Mouse (Mus musculus): ENCODE data around the gene Fam124b.

DNA sequence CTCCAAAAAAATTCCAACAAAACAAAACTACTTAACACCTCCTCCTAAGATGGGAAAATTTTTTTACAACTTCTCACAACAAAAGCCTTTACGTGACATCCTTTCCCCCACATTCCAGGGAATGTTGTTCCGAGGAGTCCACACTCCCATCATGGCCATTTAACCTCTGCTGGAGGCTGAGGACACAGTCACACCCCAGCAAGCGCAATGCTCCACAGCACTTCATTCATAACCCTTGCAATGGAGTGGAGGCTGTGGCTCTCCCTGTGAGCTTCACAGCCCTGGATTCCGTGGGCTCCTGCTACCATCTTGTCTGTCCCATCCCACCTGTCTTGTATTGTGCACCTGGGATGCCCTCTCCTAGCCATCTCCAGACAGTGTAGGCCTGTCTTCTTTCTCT lies 40.4 kb upstream of the Fam124b start:
- no peak for TF ChIP-seq CTCF (IDR thresholded peaks at IDR 0.05; ENCODE audit: control insufficient read depth, insufficient read depth, insufficient replicate concordance, low read depth, low read length)
- TF ChIP-seq POLR2A (IDR thresholded peaks at IDR 0.05; ENCODE audit: control insufficient read depth, low read depth, low read length), result no peak
